Mouse (Mus musculus) heart, postnatal 10 days (tissue): ENCODE measurements around the gene Carf. TPM values are rescaled to one million over a fixed set of nuclear protein-coding genes. Genes with fewer than 3 reads are reported as not detected.
"Not testable (repeated sequence)": the region's sequence is repeated elsewhere in the genome, so short reads cannot be mapped to it uniquely, and the experiment has no call there.

Source experiments
- DNase-seq, 2 experiments: peaks; one replicate each; pipeline ENCODE4 v3.0.0; 2021
- intact Hi-C: fragments of 180-260 bp; cut with DNase I; formaldehyde crosslinking; loops from one replicate; pipeline ENCODE4 v1.15.1; 2025
- total RNA-seq, 2 experiments: library from RNA; stranded (reverse); gene quantifications; 2 replicates each; pipeline ENCODE4 v1.2.3; 2021

Carf gene
- total RNA-seq: 1 to 10 TPM; 7.4 to 9.3 TPM

GRCm38 (mm10) chr1:60098024-60098781 is at the start of gene Carf, which contains the start of gene Wdr12:
Gene Carf (plus strand): TSS chr1:60098247.
Gene Wdr12 (minus strand): TSS chr1:60098645.
- peak; percentile 98 for DNase-seq
- intact Hi-C loops: loop anchor here (10.0 kb wide), 1 partner anchor 213 kb away; no protein-coding TSS in a partner anchor

GRCm38 (mm10) chr1:60054659-60055058 is 43.4 kb upstream of the Carf start:
- DNase-seq: no peak
- intact Hi-C loops: no loop called here

GRCm38 (mm10) chr1:60056310-60056709 is 41.7 kb upstream of the Carf start:
- intact Hi-C loops: no loop called here
- DNase-seq: no peak

GRCm38 (mm10) chr1:60070725-60071124 is 27.3 kb upstream of the Carf start:
- intact Hi-C loops, DNase-seq: not testable (repeated sequence)

GRCm38 (mm10) chr1:60074935-60075334 is 23.1 kb upstream of the Carf start:
- intact Hi-C loops: no loop called here
- DNase-seq: no peak

GRCm38 (mm10) chr1:60075590-60075989 is 22.5 kb upstream of the Carf start:
- intact Hi-C loops: no loop called here
- DNase-seq: no peak

- DNase-seq: no peak
- intact Hi-C loops: no loop called here
These were observed 21.6 kb upstream of the Carf start for GRCm38 (mm10) chr1:60076411-60076810.

- intact Hi-C loops: loop anchor here (10.0 kb wide), 1 partner anchor 212 kb away; no protein-coding TSS in a partner anchor
- DNase-seq: peak in 1 of 2 experiments; percentile 10
These were observed 1.3 kb upstream of the Carf start for GRCm38 (mm10) chr1:60096572-60097276.

GRCm38 (mm10) chr1:60097277-60098023 is 597 bp upstream of the Carf start:
- peak; percentile 76 to 79 for DNase-seq
- intact Hi-C loops: loop anchor here (10.0 kb wide), 1 partner anchor 213 kb away; no protein-coding TSS in a partner anchor

- intact Hi-C loops: loop anchor here (10.0 kb wide), 1 partner anchor 214 kb away; no protein-coding TSS in a partner anchor
- peak in 1 of 2 experiments; percentile 17 for DNase-seq
These were observed 792 bp downstream of the Carf start for GRCm38 (mm10) chr1:60098839-60099238.

- DNase-seq: no peak
- intact Hi-C loops: no loop called here
These were observed 6.5 kb downstream of the Carf start for GRCm38 (mm10) chr1:60104582-60104981.

GRCm38 (mm10) chr1:60117721-60118455 is 19.8 kb downstream of the Carf start:
- intact Hi-C loops: no loop called here
- DNase-seq: no peak

- intact Hi-C loops: no loop called here
- no peak for DNase-seq
These were observed 39.3 kb downstream of the Carf start for GRCm38 (mm10) chr1:60137346-60137745.

GRCm38 (mm10) chr1:60152700-60153099 is 54.7 kb downstream of the Carf start:
- intact Hi-C loops: no loop called here

GRCm38 (mm10) chr1:60156651-60157050 is 58.6 kb downstream of the Carf start:
- DNase-seq: no peak
- intact Hi-C loops: loop anchor here (5.0 kb wide), 2 partner anchors 86 to 801 kb away; no protein-coding TSS in a partner anchor

More at GRCm38 (mm10) chr1:60152700-60153099, 54.7 kb downstream of the Carf start:
- no peak for DNase-seq

GRCm38 (mm10) chr1:60158411-60158810 is 60.4 kb downstream of the Carf start:
- DNase-seq: peak; percentile 75 to 84
- intact Hi-C loops: loop anchor here (1.0 to 5.0 kb wide), 4 partner anchors 34 to 799 kb away; no protein-coding TSS in a partner anchor

GRCm38 (mm10) chr1:60163676-60164075 is 65.6 kb downstream of the Carf start:
- intact Hi-C loops: loop anchor here (10.0 kb wide), 1 partner anchor 701 kb away; no protein-coding TSS in a partner anchor
- no peak for DNase-seq

GRCm38 (mm10) chr1:60169626-60170025 is 71.6 kb downstream of the Carf start:
- peak; percentile 48 to 61 for DNase-seq
- intact Hi-C loops: loop anchor here (10.0 kb wide), 1 partner anchor 695 kb away; no protein-coding TSS in a partner anchor

GRCm38 (mm10) chr1:60170251-60170650 is 72.2 kb downstream of the Carf start:
- DNase-seq: no peak
- intact Hi-C loops: no loop called here

GRCm38 (mm10) chr1:60173119-60173518 is 75.1 kb downstream of the Carf start:
- intact Hi-C loops: no loop called here
- DNase-seq: no peak
